ENCODE assay signal across 19 mouse cellular contexts in the genomic region with DNA sequence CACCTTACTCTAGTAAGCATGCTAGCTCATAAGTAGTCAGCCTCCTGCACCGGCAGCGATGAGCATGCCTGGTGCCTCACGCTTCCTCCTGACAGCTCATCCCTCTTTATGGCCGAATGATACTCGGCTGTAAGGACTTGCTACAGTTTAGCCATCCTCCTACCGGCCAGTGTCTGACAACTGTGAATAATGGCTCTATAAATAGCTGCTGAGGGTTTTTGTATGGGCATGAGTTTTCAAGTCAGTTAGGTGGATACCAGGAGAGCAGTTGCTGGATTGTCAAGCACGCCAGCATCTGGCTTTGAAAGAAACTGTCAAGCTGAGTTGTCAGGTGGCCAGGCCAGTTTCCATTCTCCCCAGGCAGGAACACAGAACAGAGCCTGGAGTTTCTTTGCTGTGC. TPM values are rescaled to one million over a fixed set of nuclear protein-coding genes. Genes with fewer than 3 reads are reported as not detected.
A peak's percentile ranks its signal among the peaks of the same experiment; 100 is the strongest.
DNase-seq lines count a peak whose midpoint lies in the region; ATAC-seq and TF ChIP-seq lines count a peak whose summit lies in the region.
"Had no signal": no experiment of that assay in that cellular context is flagged by ENCODE, and none has a peak within 500 bp of the region (broad histone marks: within the 10 kb centered on the region; RNA-seq: fewer than 3 reads in every experiment).

No protein-coding gene starts in this region.

- no peaks in the 10 kb centered on the region for H3K79me2 ChIP-seq in heart, adult 2 months (replicated peaks; ENCODE audit: control insufficient read depth, insufficient read depth, low read length)

- no peaks in the 10 kb centered on the region for H3K9me3 ChIP-seq in kidney, postnatal 0 days (replicated peaks; ENCODE audit: low read length)
- H3K9me3 ChIP-seq in neural tube, embryonic 14.5 days (ENCODE audit: control insufficient read depth, low read length) = no peaks in the 10 kb centered on the region
- H3K9me3 ChIP-seq: embryonic facial prominence, embryonic 15.5 days; forebrain, embryonic 12.5 days; liver, embryonic 13.5 days had no signal

- H3K4me2 ChIP-seq in kidney, postnatal 0 days (ENCODE audit: low read length) = no peak overlapping the region
- H3K4me2 ChIP-seq in neural tube, embryonic 14.5 days (ENCODE audit: low read depth, low read length) = no peak overlapping the region
- H3K4me2 ChIP-seq: embryonic facial prominence, embryonic 15.5 days; forebrain, embryonic 12.5 days; liver, embryonic 13.5 days had no signal

- intact Hi-C loops in heart, adult 2 months (cut with DNase I) = no loop called here

- H3K9ac ChIP-seq in heart, adult 2 months (ENCODE audit: low read depth, low read length) = no peak overlapping the region
- no peak overlapping the region for H3K9ac ChIP-seq in kidney, postnatal 0 days (ENCODE audit: low read depth, low read length)
- no peak overlapping the region for H3K9ac ChIP-seq in neural tube, embryonic 14.5 days (replicated peaks; ENCODE audit: low read depth, low read length)
- H3K9ac ChIP-seq: embryonic facial prominence, embryonic 15.5 days; forebrain, embryonic 12.5 days; liver, embryonic 13.5 days had no signal

- H3K4me1 ChIP-seq in heart, adult 2 months (ENCODE audit: control insufficient read depth, insufficient read depth, low read length) = no peaks in the 10 kb centered on the region
- no peaks in the 10 kb centered on the region for H3K4me1 ChIP-seq in kidney, postnatal 0 days (replicated peaks; ENCODE audit: insufficient read depth, low read length)
- H3K4me1 ChIP-seq in neural tube, embryonic 14.5 days (ENCODE audit: control insufficient read depth, insufficient read depth, low read length) = 0 out of 2 replicates have a peak, but pooled peaks cover 6% of the 10 kb centered on the region
- H3K4me1 ChIP-seq: liver, embryonic 13.5 days had no signal

- no peak overlapping the region for H3K27ac ChIP-seq in heart, adult 2 months
- no peak overlapping the region for H3K27ac ChIP-seq in kidney, postnatal 0 days
- H3K27ac ChIP-seq in neural tube, embryonic 14.5 days (ENCODE audit: low read depth, low read length) = peak overlapping the region; percentile 12; the same call in 1 of the 2 replicates
- H3K27ac ChIP-seq: embryonic facial prominence, embryonic 15.5 days; forebrain, embryonic 12.5 days; liver, embryonic 13.5 days; stomach, postnatal 0 days had no signal

- TF ChIP-seq EP300 in heart, adult 2 months (IDR thresholded peaks at IDR 0.05; ENCODE audit: insufficient read depth, low read depth, low read length) = no peak

- 32% methylated on average over 7 of the region's 7 CpGs for WGBS in heart, adult 2 months
- 10% methylated on average over 7 of the region's 7 CpGs for WGBS in kidney, postnatal 0 days
- WGBS in neural tube, embryonic 14.5 days = 5% methylated on average over 7 of the region's 7 CpGs

- peak; percentile 22; the same call in 1 of the 2 replicates for TF ChIP-seq CTCF in heart, adult 2 months (IDR thresholded peaks at IDR 0.05)
- no peak for TF ChIP-seq CTCF in kidney, postnatal 0 days (IDR thresholded peaks at IDR 0.05; ENCODE audit: low read depth)

- no peaks in the 10 kb centered on the region for H3K36me3 ChIP-seq in heart, adult 2 months (ENCODE audit: control insufficient read depth, insufficient read depth, low read length)
- no peaks in the 10 kb centered on the region for H3K36me3 ChIP-seq in kidney, postnatal 0 days (ENCODE audit: insufficient read depth, low read length)
- no peaks in the 10 kb centered on the region for H3K36me3 ChIP-seq in neural tube, embryonic 14.5 days (ENCODE audit: control insufficient read depth, insufficient read depth, low read length)
- H3K36me3 ChIP-seq: embryonic facial prominence, embryonic 15.5 days; forebrain, embryonic 12.5 days; liver, embryonic 13.5 days had no signal

- no peak for TF ChIP-seq POLR2A in heart, adult 2 months (IDR thresholded peaks at IDR 0.05; ENCODE audit: insufficient read depth, low read depth, low read length)

- H3K27me3 ChIP-seq in heart, adult 2 months (ENCODE audit: control insufficient read depth, insufficient read depth, low read length) = no peaks in the 10 kb centered on the region
- H3K27me3 ChIP-seq in kidney, postnatal 0 days (ENCODE audit: insufficient read depth, low read length) = no peaks in the 10 kb centered on the region
- no peaks in the 10 kb centered on the region for H3K27me3 ChIP-seq in neural tube, embryonic 14.5 days (ENCODE audit: control insufficient read depth, insufficient read depth, low read length)
- H3K27me3 ChIP-seq: forebrain, embryonic 12.5 days; liver, embryonic 13.5 days had no signal

- H3K4me3 ChIP-seq in heart, adult 2 months = no peak overlapping the region
- H3K4me3 ChIP-seq in kidney, postnatal 0 days (replicated peaks; ENCODE audit: low read depth, low read length) = no peak overlapping the region
- no peak overlapping the region for H3K4me3 ChIP-seq in neural tube, embryonic 14.5 days (ENCODE audit: low read depth, low read length)
- H3K4me3 ChIP-seq: embryonic facial prominence, embryonic 15.5 days; forebrain, embryonic 12.5 days; liver, embryonic 13.5 days; myocyte had no signal

- ATAC-seq in kidney, postnatal 0 days (replicated peaks; ENCODE audit: low FRiP score, low read depth) = no peak
- no peak for ATAC-seq in neural tube, embryonic 14.5 days (ENCODE audit: low read depth)
- ATAC-seq: lung, postnatal 0 days had no signal

- no peak for DNase-seq in heart, adult 2 months
- no peak for DNase-seq in heart, adult 18-20 months
- peak; percentile 23 for DNase-seq in kidney, postnatal 0 days (ENCODE audit: low spot score)
- no peak for DNase-seq in kidney, adult 11 months
- DNase-seq in embryo, embryonic 11 days = peak; percentile 37
- DNase-seq in adrenal gland, postnatal 36 days = no peak
- DNase-seq: B cell, adult 2 months; cerebellum, adult 18-20 months; kidney, adult 2 months; liver, embryonic 13.5 days; right cerebral cortex, postnatal 14 days; thymus, postnatal 25 days had no signal

RNA-seq across cellular contexts. Expression of gene Rtl6, which starts 52.7 kb away (rescaled TPM):
- total RNA-seq in heart, adult 2 months (2021) = 1 to 10 TPM; 6.8 to 6.9 TPM
- 7.6 and 8.6 TPM in 2 replicates for polyA plus RNA-seq in heart, adult 2 months (2012; rRNA removed)
- total RNA-seq in heart, adult 18-20 months (2021) = 1 to 10 TPM; 6.0 to 6.9 TPM
- 11.2 and 11.6 TPM in 2 replicates for polyA plus RNA-seq in kidney, postnatal 0 days (2015; fragmentation: Nextera tagmentation; extraction: Ambion mirVana)
- 27.6 and 41.1 TPM in 2 replicates for polyA plus RNA-seq in neural tube, embryonic 14.5 days (2014; fragmentation: Nextera tagmentation; extraction: Ambion mirVana)
- total RNA-seq in adrenal gland, postnatal 36 days (2021) = 1 to 10 TPM; 4.1 to 7.1 TPM

RNA-seq across cellular contexts. Expression of gene Shisal1, which starts 58.0 kb away (rescaled TPM):
- 1 to 10 TPM; 1.1 to 1.7 TPM for total RNA-seq in heart, adult 2 months (2021)
- polyA plus RNA-seq in heart, adult 2 months (2012; rRNA removed) = 1.00 and 1.8 TPM in 2 replicates
- 1 to 10 TPM; 1.2 to 1.3 TPM for total RNA-seq in heart, adult 18-20 months (2021)
- polyA plus RNA-seq in kidney, postnatal 0 days (2015; fragmentation: Nextera tagmentation; extraction: Ambion mirVana) = 1.8 and 2.1 TPM in 2 replicates
- polyA plus RNA-seq in neural tube, embryonic 14.5 days (2014; fragmentation: Nextera tagmentation; extraction: Ambion mirVana) = 5.5 and 11.9 TPM in 2 replicates
- total RNA-seq in adrenal gland, postnatal 36 days (2021) = 1 to 10 TPM in 1 of 2 experiments, under 1 TPM in 1; 0.63 to 1.1 TPM
- total RNA-seq: megakaryocyte, adult 5-6 weeks had no signal

Comparison
In these comparisons a context has a peak if more than half of its experiments do, and no peak if none do; other contexts are left out.
1. DNase-seq: peak in kidney, postnatal 0 days (single experiment) and embryo, embryonic 11 days (single experiment); none in heart, adult 2 months (0 of 2), heart, adult 18-20 months (0 of 2), kidney, adult 11 months (single experiment) and adrenal gland, postnatal 36 days (0 of 2).